Mouse (Mus musculus) lung, postnatal 0 days (tissue): ENCODE results near the gene Cd200r3.

ENCODE experiments used
- CTCF ChIP-seq: IDR thresholded peaks from 2 replicates; pipeline ENCODE4 v1.5.1; 2016; ENCODE audit warnings: antibody characterized with exemption, mild to moderate bottlenecking
- EP300 ChIP-seq: IDR thresholded peaks from 2 replicates; pipeline ENCODE4 v1.6.1; 2016; ENCODE audit warnings: antibody characterized with exemption, mild to moderate bottlenecking, control low read depth

DNA sequence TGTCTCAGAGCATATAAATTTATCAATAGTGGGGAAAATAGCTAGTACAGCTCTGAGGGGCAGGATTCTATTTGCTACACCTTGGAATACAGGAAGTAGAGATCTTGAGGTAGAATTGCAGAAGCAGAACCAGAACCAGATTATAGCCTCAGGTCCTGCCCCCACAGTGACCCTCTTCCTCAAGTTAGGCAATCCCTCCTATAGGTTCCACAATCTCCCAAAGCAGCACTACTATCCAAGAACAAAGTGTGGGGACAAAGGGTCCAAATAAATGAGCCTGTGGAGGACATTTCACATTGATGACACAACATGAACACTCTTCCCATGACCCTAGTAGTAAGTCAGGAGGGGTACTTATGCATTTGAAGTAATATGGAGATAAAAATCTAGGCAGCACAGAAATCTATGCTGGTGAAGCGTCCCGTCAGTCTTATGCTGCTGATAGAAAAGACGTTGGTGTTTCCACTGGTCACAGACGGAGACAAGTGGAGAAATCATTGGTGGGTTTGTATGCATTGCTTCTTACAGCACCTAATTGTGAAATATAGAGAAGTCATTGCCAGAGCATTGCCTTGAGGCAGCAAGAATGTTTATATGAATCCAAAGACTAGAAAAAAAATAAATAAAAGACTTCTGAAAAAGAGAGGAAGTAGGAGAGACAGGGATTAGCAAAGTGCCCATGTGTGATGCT lies 45.3 kb downstream of the Cd200r3 start:
- TF ChIP-seq CTCF (no peak), EP300 (peak; percentile 28; the same call in 1 of the 2 replicates)
